Mouse (Mus musculus) embryo, embryonic 11 days (tissue): ENCODE measurements around the gene Grb2.

ENCODE experiments used
- DNase-seq: peaks from one replicate; pipeline ENCODE4 v3.0.0-alpha.2; 2015

The Grb2 gene

DNA sequence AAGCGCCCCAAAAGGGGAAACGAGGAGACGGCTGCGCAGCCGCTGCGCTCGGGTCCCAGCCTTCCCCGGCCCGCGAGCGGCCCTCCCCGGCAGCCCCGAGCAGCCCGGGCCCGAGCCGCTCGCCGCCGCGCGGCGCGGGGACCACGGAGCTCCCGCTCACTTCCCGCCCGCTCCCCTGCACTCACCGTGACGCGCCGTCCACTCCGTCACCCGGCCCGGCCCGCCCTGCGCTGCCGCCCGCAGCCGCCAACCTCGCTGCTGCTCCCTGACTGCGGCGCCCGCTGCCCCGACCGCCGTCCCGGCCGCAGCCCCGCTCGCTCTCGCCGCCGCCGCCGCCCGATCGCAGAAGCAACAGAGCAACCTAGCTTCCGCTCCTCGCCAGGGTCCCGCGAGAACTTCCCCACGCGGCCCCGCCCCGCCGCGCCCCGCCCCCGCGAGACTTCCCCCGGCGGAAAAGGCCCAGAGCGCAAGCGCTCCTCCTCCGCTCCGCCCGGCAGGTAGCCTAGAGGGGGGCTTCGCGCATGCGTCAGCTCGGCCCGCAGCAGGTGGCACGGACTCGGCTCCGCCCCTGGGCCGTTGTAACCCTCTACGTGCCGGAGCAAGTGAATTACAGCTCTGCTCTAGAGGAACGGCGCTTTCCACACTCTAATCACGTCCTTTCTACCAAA lies at the start of gene Grb2:
TSS of gene Grb2 (minus strand) at position 389 of the 668 bp plus-strand sequence.
- peak; percentile 98 for DNase-seq

DNA sequence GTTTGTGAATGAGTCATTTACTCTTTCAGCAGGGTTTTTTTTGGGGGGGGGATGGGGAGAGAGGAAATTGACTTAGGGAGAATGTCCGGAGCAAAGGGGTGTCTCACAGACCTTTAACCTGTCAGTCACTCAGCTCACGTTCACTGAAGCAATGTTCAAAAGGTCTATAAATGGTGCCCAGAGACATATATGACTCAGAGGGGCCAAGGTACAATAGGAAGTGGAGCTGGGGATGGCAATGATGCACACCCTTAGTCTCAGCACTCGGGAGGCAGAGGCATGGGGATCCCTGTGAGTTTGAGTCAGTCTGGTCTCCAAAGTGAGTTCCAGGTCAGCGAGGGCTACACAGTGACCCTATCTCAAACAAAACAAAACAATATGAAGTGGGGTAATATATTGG lies 45.1 kb upstream of the Grb2 start:
- DNase-seq: no peak

GRCm38 (mm10) chr11:115752653-115753052 lies 44.3 kb upstream of the Grb2 start:
- DNase-seq: peak; percentile 40

- DNase-seq: no peak
Observed at GRCm38 (mm10) chr11:115751725-115752124, 43.3 kb upstream of the Grb2 start.

DNA sequence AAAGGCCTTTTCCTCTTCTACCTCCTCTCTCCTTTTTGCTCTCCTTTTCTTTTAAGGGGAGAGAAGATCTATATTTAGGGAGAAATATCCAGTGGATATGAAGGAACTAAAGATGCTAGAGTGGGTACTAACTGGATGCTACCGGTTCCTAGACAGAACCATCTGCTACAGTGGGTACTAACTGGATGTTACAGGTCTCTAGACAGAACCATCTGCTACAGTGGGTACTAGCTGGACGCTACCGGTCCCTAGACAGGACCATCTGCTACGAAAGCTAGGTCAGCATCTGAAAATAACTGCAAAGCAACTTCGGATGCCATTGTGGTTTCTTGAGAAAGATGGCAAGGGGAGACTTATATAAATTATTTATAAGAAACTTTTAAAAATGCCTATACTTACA lies 41.4 kb upstream of the Grb2 start:
- no peak for DNase-seq

GRCm38 (mm10) chr11:115747351-115747750 lies 39.0 kb upstream of the Grb2 start:
- DNase-seq: peak; percentile 45

DNA sequence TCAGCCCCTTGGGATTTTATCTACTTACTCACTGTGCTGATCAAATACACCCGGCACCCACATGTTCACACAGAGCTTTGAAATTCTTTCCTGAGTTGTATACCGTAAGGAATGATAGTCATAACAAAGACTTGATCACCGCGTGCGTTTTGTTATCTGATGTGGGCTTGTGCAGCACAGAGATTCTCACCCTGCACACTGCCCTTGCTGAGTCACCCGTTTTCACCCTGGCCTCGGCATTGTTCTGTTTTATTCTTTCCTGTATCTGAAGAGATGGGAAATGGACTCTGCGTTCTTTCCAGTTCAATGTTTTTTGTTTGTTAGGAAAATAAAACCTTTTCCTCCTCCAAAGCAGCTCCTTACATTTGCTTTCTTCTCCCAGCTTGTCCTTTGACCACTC lies 38.4 kb upstream of the Grb2 start:
- DNase-seq: no peak

GRCm38 (mm10) chr11:115746109-115746508 lies 37.7 kb upstream of the Grb2 start:
- DNase-seq: no peak

GRCm38 (mm10) chr11:115744385-115744784 lies 36.0 kb upstream of the Grb2 start:
- no peak for DNase-seq

DNA sequence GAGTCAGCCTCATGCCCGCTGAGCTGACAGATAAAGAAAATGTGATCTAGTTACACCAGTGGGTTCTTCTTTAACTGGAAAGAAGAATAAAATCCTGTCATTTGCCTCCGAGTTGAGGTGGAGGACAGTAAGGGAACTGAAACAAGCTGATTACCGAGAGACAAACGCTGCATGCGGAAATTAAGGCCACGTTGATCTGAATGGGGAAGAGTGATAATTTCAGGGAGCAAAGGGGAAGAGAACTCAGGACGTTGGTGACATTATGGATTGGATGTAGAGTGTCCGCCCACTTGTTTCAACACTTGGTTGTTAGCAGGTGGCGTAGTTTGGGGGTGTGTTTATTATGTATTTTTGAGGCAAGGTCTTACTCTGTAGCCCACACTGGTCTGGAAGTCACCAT lies 34.5 kb upstream of the Grb2 start:
- no peak for DNase-seq

DNA sequence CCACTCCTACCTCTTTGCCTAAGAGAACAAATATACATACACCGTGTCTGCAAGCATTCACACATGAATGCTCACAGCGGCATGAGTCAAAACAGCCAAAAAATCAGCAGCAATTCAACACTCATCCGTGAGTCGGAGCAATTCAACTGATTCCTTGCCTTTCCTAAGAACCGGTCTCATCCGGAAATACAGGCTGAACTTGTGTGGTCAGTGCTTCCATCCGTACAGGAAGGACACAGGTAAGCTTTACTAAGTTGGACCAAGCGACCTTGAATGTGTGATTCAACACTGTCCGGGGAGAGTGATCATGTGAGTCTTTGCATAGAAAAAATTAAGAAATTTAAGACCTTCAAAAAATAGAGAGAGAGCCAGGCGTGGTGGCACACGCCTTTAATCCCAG lies 32.7 kb upstream of the Grb2 start:
- DNase-seq: no peak

DNA sequence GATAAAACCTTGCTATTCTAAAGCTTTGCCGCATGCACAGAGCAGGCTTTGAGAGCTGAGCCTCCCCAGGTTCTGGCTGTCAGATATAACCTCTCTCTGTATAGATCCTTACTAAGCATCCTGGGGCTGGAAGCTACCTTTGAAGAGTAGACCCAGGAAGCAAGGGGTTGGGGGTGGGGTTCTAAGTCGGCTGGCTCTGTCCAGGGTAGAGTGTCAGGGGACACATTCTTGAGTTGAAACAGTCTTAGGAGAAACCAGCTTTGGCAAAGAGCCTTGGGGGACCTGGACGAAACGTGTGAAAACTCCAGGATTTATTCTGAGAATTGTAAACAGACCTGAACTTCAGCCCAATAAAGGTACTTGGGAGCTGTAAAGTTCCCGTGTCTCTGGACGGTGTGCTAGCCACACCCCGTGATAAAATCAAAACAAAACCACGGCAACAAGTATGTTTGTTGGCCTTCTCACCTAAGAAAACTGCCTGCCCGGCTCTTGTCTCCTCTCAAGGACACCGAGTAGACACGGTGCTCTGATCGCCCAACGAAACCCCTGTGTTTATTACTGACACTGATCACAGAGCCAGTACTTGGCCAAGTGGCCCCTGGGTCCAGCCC lies 30.0 kb upstream of the Grb2 start:
- no peak for DNase-seq

GRCm38 (mm10) chr11:115737608-115738208 lies 29.3 kb upstream of the Grb2 start:
- peak; percentile 56 for DNase-seq

DNA sequence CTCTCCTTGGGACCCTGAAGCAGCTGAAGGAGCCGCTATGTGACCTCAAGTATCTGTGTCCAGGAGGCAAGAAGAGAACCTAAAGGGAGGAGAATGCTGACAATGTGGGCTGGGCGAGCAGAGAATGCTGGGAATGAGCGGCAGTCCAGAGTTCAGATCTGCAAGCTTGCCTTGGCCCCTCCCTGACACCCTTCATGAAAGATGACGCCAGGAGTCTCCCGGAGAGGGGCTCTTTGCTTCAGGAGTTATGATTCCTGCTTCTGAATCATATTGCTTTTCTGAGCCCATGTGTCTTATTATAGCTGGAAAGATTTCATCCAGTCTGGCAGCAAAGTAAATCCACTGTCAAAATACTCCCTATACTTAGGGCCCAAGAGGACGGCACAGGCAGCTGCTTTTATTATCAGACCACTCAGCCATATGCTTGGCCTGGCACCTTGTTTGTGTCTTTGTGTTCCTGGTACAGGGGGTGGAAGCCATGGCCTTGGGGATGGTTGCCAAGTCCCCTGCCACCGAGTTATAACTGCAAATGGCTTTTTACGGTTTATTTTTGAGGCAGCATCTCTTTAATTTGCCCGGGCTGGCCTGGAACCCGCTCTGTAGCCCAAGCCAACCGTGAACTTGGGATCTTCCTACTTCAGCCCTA lies 25.8 kb upstream of the Grb2 start:
- no peak for DNase-seq

GRCm38 (mm10) chr11:115723231-115723630 lies 14.8 kb upstream of the Grb2 start:
- no peak for DNase-seq

DNA sequence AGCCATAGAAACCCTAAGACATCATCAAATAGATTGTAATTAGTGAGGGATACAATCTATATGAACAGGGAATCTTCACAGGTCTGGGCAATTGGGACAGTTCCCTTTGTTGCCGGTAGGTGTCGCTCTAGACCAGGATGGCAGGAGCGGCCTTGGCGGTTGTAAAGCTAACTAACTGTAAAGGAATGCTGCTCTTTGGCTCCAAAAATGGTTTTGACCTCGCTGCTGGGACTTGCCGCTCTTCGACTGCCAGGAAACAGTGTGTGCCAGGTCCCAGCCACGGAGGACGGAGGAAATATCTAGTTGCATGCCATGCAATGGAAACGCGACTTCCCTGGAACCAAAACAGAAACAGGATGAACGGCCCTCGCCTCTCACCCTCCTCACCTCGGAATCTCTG lies 14.2 kb upstream of the Grb2 start:
- DNase-seq: peak; percentile 82

GRCm38 (mm10) chr11:115717660-115718390 lies 9.4 kb upstream of the Grb2 start:
- DNase-seq: no peak

DNA sequence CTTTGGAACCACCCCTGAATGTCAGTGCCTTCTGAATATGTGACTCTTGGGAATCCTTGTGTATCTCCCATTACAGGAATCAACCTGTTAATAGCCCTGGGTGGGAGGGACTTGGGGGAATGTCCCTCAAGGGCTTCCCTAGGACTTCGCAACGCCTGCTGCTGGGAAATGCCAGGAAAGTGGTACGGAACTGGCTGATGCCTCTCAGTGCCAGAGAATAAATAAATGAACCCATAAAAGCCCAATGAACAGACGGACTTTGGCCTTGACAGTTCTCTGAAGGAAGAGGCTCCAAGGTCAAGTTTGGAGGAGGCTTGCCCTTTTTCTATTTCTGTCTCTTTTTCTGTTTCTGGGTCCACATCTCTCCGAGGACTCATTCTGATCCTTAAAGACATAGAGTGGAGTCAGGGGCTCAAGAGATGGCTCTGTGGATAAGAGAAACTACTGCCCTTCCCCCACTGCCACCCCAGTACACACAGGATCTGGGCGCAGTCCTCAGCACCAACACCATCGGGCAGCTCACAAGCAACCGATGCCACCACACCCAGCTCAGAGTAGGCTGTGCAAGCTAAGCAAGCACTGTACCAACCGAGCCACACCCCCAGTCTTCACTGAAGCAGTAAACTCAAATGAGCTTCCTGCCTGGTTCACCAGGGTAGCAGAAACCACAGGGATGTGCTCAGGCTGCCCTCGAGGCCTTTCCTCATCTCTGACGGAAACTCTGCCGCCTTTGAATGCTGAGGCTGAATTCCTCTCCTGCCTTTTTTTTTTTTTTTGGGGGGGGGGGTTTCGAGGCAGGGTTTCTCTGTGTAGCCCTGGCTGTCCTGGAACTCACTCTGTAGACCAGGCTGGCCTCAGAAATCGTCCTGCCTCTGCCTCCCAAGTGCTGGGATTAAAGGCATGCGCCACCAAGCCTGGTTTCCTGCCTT lies 8.3 kb upstream of the Grb2 start:
- no peak for DNase-seq

DNA sequence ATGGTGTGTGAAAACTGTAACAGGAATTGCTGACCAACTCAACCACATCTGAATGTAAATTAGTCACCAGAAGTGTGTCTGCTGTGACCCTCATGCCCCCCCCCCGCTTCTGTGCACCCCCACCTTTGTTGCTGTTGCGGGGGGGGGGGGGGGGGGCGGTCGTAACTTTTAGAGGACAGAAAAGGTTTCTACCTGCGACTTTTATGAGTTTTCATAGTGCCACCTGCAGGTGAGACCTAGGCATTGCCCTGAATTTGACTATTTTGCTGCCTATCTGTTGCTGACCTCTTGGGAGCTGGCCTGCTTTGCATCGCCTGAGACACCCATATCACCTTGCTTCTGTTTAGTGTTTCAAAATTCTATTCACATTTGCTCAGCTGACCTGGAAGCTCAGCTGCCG lies 6.1 kb upstream of the Grb2 start:
- DNase-seq: peak; percentile 69

GRCm38 (mm10) chr11:115713447-115713846 lies 5.0 kb upstream of the Grb2 start:
- DNase-seq: no peak

- no peak for DNase-seq
Observed at GRCm38 (mm10) chr11:115712674-115713298, 4.4 kb upstream of the Grb2 start.

DNA sequence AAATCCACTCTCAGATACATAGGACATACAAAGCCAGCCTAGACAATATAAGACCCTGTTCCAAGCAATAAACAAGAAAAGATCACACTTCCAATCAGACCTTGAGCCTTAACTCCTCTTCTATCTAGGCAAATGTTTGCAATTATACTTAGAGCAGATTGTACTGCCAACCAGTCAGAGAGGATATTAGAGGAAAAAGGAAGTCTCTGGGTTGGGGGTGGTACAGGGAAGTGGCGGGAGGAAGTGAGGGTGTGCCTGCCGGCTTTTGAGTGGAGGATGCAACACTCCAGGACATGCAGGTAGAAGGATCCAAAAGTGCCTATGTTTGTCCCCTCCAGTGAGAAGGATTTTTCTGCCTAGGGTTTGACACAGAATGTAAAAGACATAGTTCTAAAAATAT lies 3.9 kb upstream of the Grb2 start:
- DNase-seq: no peak
